Mouse (Mus musculus) stomach, embryonic 14.5 days (tissue): ENCODE data around the gene Clec2l. TPM values are rescaled to one million over a fixed set of nuclear protein-coding genes. Genes with fewer than 3 reads are reported as not detected.
A peak's percentile ranks its signal among the peaks of the same experiment; 100 is the strongest.

Experiments
- ATAC-seq: fragments of 200-750 bp; cut with Nextera tagmentation; 2 replicates; pipeline ENCODE4 v1.8.0; 2017; ENCODE audit warnings: low read depth, moderate TSS enrichment; ENCODE audit not compliant: insufficient number of reproducible peaks, insufficient read depth, low FRiP score
- H3K27ac ChIP-seq: fragments of 300-500 bp; sonication (generic); 2 replicates; pipeline ENCODE4 v1.5.1; 2014; ENCODE audit warnings: mild to moderate bottlenecking, low read length, moderate library complexity, mixed read lengths
- H3K27me3 ChIP-seq: fragments of 300-500 bp; sonication (generic); 2 replicates; pipeline ENCODE4 v1.6.1; 2014; ENCODE audit warnings: low read length, control low read depth, mixed read lengths; ENCODE audit not compliant: control insufficient read depth, insufficient read depth
- H3K36me3 ChIP-seq: fragments of 300-500 bp; sonication (generic); 2 replicates; pipeline ENCODE4 v1.6.1; 2014; ENCODE audit warnings: mild to moderate bottlenecking, control low read depth, low read length, moderate library complexity, mixed read lengths; ENCODE audit not compliant: control insufficient read depth, insufficient read depth
- H3K4me1 ChIP-seq: fragments of 300-500 bp; sonication (generic); 2 replicates; pipeline ENCODE4 v1.6.1; 2014; ENCODE audit warnings: low read length, control low read depth, mixed read lengths; ENCODE audit not compliant: control insufficient read depth, insufficient read depth
- H3K4me2 ChIP-seq: fragments of 300-500 bp; sonication (generic); replicated peaks from 2 replicates; pipeline ENCODE4 v1.6.1; 2014; ENCODE audit warnings: low read depth, low read length, control low read depth
- H3K4me3 ChIP-seq: fragments of 300-500 bp; sonication (generic); 2 replicates; pipeline ENCODE4 v1.5.1; 2014; ENCODE audit warnings: low read depth, low read length, control low read depth
- H3K9ac ChIP-seq: fragments of 300-500 bp; sonication (generic); replicated peaks from 2 replicates; pipeline ENCODE4 v1.6.1; 2014; ENCODE audit warnings: low read depth, mild to moderate bottlenecking, control low read depth, low read length, moderate library complexity, mixed read lengths
- H3K9me3 ChIP-seq: fragments of 300-500 bp; sonication (generic); 2 replicates; pipeline ENCODE4 v1.6.1; 2016; ENCODE audit warnings: low read depth, low read length, control low read depth; ENCODE audit not compliant: control insufficient read depth
- WGBS: fragments of 180-500 bp; shearing (Covaris S2); extraction: QIAGEN DNeasy Blood & Tissue Kit; methylation state at CpG from one replicate; pipeline ENCODE4 v1.1.7; 2014; 5-methylcytosine and 5-hydroxymethylcytosine counted together
- polyA plus RNA-seq: library from polyadenylated mRNA; unstranded; fragments of >200 nt; fragmentation: Nextera tagmentation; extraction: Ambion mirVana; gene quantifications from 2 replicates; pipeline ENCODE4 v1.2.1, GENCODE M21; 2014

The Clec2l gene
- polyA plus RNA-seq, 1 experiment from 2014 or later, result 1.9 TPM

DNA sequence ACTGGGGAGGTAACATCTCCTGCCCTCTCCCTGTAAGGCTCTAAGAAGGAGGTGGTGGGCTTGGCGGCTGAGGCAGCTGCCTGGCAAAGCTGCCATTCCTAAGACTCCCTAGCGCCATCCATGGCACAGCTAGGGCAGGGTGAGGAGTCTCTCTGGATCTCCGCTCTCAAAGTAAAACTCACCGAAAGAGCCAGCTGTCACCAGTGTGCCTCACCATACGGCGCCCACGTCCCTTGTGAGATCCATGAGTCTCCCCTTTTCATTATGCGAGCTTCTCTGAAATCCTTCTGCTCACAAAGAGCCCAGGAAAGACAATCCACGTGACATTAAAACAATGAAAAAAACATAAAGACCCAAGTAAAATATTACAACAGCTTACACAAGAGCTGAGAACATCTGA is 33.7 kb downstream of the Clec2l start:
- H3K4me3 ChIP-seq, result no peak overlapping the region
- no peak overlapping the region for H3K9ac ChIP-seq
- no peak overlapping the region for H3K27ac ChIP-seq
- peaks cover 6% of the 10 kb centered on the region; the same call in 1 of the 2 replicates for H3K4me1 ChIP-seq
- no peaks in the 10 kb centered on the region for H3K9me3 ChIP-seq
- 90% methylated on average over 9 of the region's 9 CpGs for WGBS
- no peaks in the 10 kb centered on the region for H3K27me3 ChIP-seq
- H3K36me3 ChIP-seq, result peaks cover 45% of the 10 kb centered on the region
- no peak for ATAC-seq
- H3K4me2 ChIP-seq, result no peak overlapping the region

- H3K9ac ChIP-seq, result no peak overlapping the region
- peaks cover 6% of the 10 kb centered on the region; the same call in 1 of the 2 replicates for H3K4me1 ChIP-seq
- H3K36me3 ChIP-seq, result peaks cover 57% of the 10 kb centered on the region
- H3K27ac ChIP-seq, result peak overlapping the region; percentile 69; the same call in 1 of the 2 replicates
- no peaks in the 10 kb centered on the region for H3K9me3 ChIP-seq
- no peaks in the 10 kb centered on the region for H3K27me3 ChIP-seq
- ATAC-seq, result peak; percentile 50; the same call in 1 of the 2 replicates
- H3K4me3 ChIP-seq, result no peak overlapping the region
- WGBS, result 68% methylated on average over 18 of the region's 18 CpGs
- H3K4me2 ChIP-seq, result no peak overlapping the region
Measured at GRCm38 (mm10) chr6:38698233-38698889, 35.5 kb downstream of the Clec2l start.

DNA sequence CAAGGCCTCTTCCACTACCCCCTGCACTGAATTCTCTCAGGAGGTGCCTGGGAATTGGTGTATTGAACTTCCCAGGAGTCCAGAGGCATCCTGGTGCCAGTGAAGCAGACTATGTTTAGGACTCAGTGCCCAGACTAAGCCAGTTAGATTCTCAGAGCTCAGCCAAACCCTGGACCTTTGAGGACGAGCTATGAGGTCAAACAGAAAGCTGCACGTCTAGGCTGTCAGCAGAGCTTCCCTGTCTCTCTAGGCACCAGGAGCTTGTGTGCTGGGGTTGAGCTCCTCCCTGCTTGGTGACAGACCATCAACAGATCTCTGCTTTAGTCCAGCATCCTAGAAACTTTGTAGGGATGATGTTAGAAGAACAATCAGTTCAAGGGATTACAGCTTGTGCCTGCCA is 38.6 kb downstream of the Clec2l start:
- Histone ChIP-seq H3K4me1 (peaks cover 6% of the 10 kb centered on the region; the same call in 1 of the 2 replicates), H3K9me3 (no peaks in the 10 kb centered on the region), H3K4me2 (no peak overlapping the region), H3K36me3 (peaks cover 53% of the 10 kb centered on the region), H3K4me3 (no peak overlapping the region), H3K27me3 (no peaks in the 10 kb centered on the region), H3K27ac (no peak overlapping the region), H3K9ac (no peak overlapping the region)
- 65% methylated on average over 2 of the region's 2 CpGs for WGBS
- no peak for ATAC-seq

- Histone ChIP-seq H3K36me3 (peaks cover 47% of the 10 kb centered on the region), H3K27me3 (no peaks in the 10 kb centered on the region), H3K9ac (no peak overlapping the region), H3K27ac (no peak overlapping the region), H3K4me1 (peaks cover 6% of the 10 kb centered on the region; the same call in 1 of the 2 replicates), H3K4me2 (no peak overlapping the region), H3K9me3 (no peaks in the 10 kb centered on the region), H3K4me3 (no peak overlapping the region)
- ATAC-seq, result no peak
- WGBS, result 31% methylated on average over 6 of the region's 6 CpGs
Measured at GRCm38 (mm10) chr6:38702810-38703399, 40.0 kb downstream of the Clec2l start.

DNA sequence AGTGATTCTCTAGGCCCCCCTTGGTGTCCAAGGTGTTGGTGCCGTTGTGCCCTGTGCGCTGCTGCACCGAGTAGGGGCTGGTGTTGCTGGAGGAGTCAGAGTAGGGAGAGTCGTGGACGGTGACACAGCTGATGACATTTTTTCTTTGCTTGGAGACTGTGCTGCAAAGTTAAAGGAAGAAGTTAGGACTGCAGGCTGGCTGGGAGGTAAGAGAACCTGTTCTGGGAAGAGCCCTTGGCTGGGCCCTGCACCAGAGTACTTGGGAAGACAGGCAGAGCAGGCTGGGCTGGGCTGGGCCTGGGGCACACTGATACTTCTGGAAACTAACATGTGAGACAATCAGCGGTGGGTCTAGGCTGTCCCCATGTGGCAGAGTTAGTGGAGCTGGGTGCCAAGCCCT is 40.7 kb downstream of the Clec2l start:
- Histone ChIP-seq H3K36me3 (peaks cover 43% of the 10 kb centered on the region), H3K27ac (no peak overlapping the region), H3K4me1 (peaks cover 3% of the 10 kb centered on the region; the same call in 1 of the 2 replicates), H3K4me3 (no peak overlapping the region), H3K4me2 (no peak overlapping the region), H3K9me3 (no peaks in the 10 kb centered on the region), H3K9ac (no peak overlapping the region), H3K27me3 (no peaks in the 10 kb centered on the region)
- no peak for ATAC-seq
- WGBS, result 93% methylated on average over 6 of the region's 6 CpGs

- Histone ChIP-seq H3K9me3 (no peaks in the 10 kb centered on the region), H3K9ac (no peak overlapping the region), H3K36me3 (peaks cover 42% of the 10 kb centered on the region), H3K27ac (no peak overlapping the region), H3K27me3 (no peaks in the 10 kb centered on the region), H3K4me3 (no peak overlapping the region), H3K4me1 (no peaks in the 10 kb centered on the region; the same call in 1 of the 2 replicates), H3K4me2 (no peak overlapping the region)
- no peak for ATAC-seq
- 76% methylated on average over 7 of the region's 7 CpGs for WGBS
Measured at GRCm38 (mm10) chr6:38704264-38704984, 41.6 kb downstream of the Clec2l start.

DNA sequence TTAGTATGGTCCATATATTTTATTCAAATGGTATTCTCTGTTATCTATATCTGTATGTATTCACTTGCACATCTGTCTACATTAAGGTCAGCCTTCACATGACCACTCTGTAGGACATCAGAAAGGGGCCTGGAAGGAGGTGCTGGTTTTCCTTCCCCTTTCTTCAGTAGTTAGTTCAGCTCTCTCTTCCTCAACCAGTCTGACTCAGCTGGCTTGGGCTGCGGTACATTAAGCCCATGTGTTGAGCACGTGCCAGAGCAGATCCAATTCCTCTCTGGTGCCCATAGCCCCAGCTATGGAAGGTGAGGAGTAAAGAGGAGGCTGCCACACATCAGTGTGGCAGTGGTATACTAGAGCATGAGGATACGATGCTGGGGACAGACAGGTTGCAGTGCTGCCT is 47.6 kb downstream of the Clec2l start:
- ATAC-seq, result no peak

GRCm38 (mm10) chr6:38713957-38714898 is 51.4 kb downstream of the Clec2l start:
- no peaks in the 10 kb centered on the region for H3K9me3 ChIP-seq
- no peak overlapping the region for H3K4me3 ChIP-seq
- no peak overlapping the region for H3K4me2 ChIP-seq
- ATAC-seq, result no peak
- no peak overlapping the region for H3K9ac ChIP-seq
- peaks cover 79% of the 10 kb centered on the region for H3K36me3 ChIP-seq
- no peaks in the 10 kb centered on the region for H3K27me3 ChIP-seq
- H3K4me1 ChIP-seq, result no peaks in the 10 kb centered on the region
- 88% methylated on average over 19 of the region's 19 CpGs for WGBS
- no peak overlapping the region for H3K27ac ChIP-seq

More for the DNA sequence above, 47.6 kb downstream of the Clec2l start:
- Histone ChIP-seq H3K9me3 (no peaks in the 10 kb centered on the region), H3K9ac (no peak overlapping the region), H3K4me1 (no peaks in the 10 kb centered on the region), H3K4me3 (no peak overlapping the region), H3K4me2 (no peak overlapping the region), H3K27me3 (no peaks in the 10 kb centered on the region), H3K36me3 (peaks cover 45% of the 10 kb centered on the region), H3K27ac (no peak overlapping the region)
- 84% methylated on average over 3 of the region's 3 CpGs for WGBS
